8 mouse cellular contexts compared by ENCODE assay signal in genomic region chr2:102901828-102902223, GRCm38 (mm10). TPM values are rescaled to one million over a fixed set of nuclear protein-coding genes. Genes with fewer than 3 reads are reported as not detected.
DNase-seq lines count a peak whose midpoint lies in the region; ATAC-seq and TF ChIP-seq lines count a peak whose summit lies in the region.

No protein-coding gene starts in this region.

- WGBS in embryonic facial prominence, embryonic 14.5 days: 6% methylated on average over 2 of the region's 3 CpGs
- WGBS in limb, embryonic 10.5 days: 16% methylated on average over 3 of the region's 3 CpGs
- 25% methylated on average over 3 of the region's 3 CpGs for WGBS in neural tube, embryonic 14.5 days

- H3K27me3 ChIP-seq in embryonic facial prominence, embryonic 14.5 days (replicated peaks; ENCODE audit: control insufficient read depth, insufficient read depth, low read length): 0 out of 2 replicates have a peak, but pooled peaks cover 2% of the 10 kb centered on the region
- peaks cover 32% of the 10 kb centered on the region for H3K27me3 ChIP-seq in limb, embryonic 10.5 days (ENCODE audit: low read depth, poor library complexity, severe bottlenecking)
- H3K27me3 ChIP-seq in neural tube, embryonic 14.5 days (ENCODE audit: control insufficient read depth, insufficient read depth, low read length): no peaks in the 10 kb centered on the region

- H3K9me3 ChIP-seq in embryonic facial prominence, embryonic 14.5 days (ENCODE audit: control insufficient read depth, low read length): no peaks in the 10 kb centered on the region
- no peaks in the 10 kb centered on the region for H3K9me3 ChIP-seq in limb, embryonic 10.5 days (replicated peaks)
- H3K9me3 ChIP-seq in neural tube, embryonic 14.5 days (ENCODE audit: control insufficient read depth, low read length): no peaks in the 10 kb centered on the region

- peak overlapping the region; percentile 83 for H3K4me2 ChIP-seq in embryonic facial prominence, embryonic 14.5 days (ENCODE audit: low read depth, low read length)
- peak overlapping the region; percentile 48; the same call in 1 of the 2 replicates for H3K4me2 ChIP-seq in neural tube, embryonic 14.5 days (ENCODE audit: low read depth, low read length)

- H3K4me1 ChIP-seq in embryonic facial prominence, embryonic 14.5 days (ENCODE audit: control insufficient read depth, insufficient read depth, low read length): peaks cover 7% of the 10 kb centered on the region
- H3K4me1 ChIP-seq in limb, embryonic 10.5 days: peaks cover 13% of the 10 kb centered on the region
- no peaks in the 10 kb centered on the region for H3K4me1 ChIP-seq in neural tube, embryonic 14.5 days (ENCODE audit: control insufficient read depth, insufficient read depth, low read length)

- H3K4me3 ChIP-seq in layer of hippocampus, adult 2 months: peak overlapping the region; percentile 52
- peak overlapping the region; percentile 47 for H3K4me3 ChIP-seq in embryonic facial prominence, embryonic 14.5 days (ENCODE audit: low read depth, low read length)
- peak overlapping the region; percentile 61 for H3K4me3 ChIP-seq in limb, embryonic 10.5 days
- H3K4me3 ChIP-seq in neural tube, embryonic 14.5 days (ENCODE audit: low read depth, low read length): peak overlapping the region; percentile 19; the same call in 1 of the 2 replicates

- H3K9ac ChIP-seq in embryonic facial prominence, embryonic 14.5 days (ENCODE audit: low read depth, low read length): peak overlapping the region; percentile 64
- no peak overlapping the region for H3K9ac ChIP-seq in neural tube, embryonic 14.5 days (replicated peaks; ENCODE audit: low read depth, low read length)

- no peak overlapping the region for H3K27ac ChIP-seq in layer of hippocampus, adult 2 months
- peak overlapping the region; percentile 48; the same call in 1 of the 2 replicates for H3K27ac ChIP-seq in embryonic facial prominence, embryonic 14.5 days (replicated peaks; ENCODE audit: low read depth, low read length)
- peak overlapping the region; percentile 69 for H3K27ac ChIP-seq in limb, embryonic 10.5 days
- no peak overlapping the region for H3K27ac ChIP-seq in neural tube, embryonic 14.5 days (ENCODE audit: low read depth, low read length)

- peak; percentile 20; the same call in 1 of the 2 replicates for ATAC-seq in embryonic facial prominence, embryonic 14.5 days (ENCODE audit: low read depth)
- ATAC-seq in neural tube, embryonic 14.5 days (ENCODE audit: low read depth): no peak
- ATAC-seq in monocyte, adult 5-6 weeks (replicated peaks; ENCODE audit: insufficient number of reproducible peaks, low FRiP score, low TSS enrichment, poor library complexity, severe bottlenecking): no peak

- H3K36me3 ChIP-seq in embryonic facial prominence, embryonic 14.5 days (ENCODE audit: control insufficient read depth, insufficient read depth, low read length): no peaks in the 10 kb centered on the region
- no peaks in the 10 kb centered on the region for H3K36me3 ChIP-seq in limb, embryonic 10.5 days
- no peaks in the 10 kb centered on the region for H3K36me3 ChIP-seq in neural tube, embryonic 14.5 days (ENCODE audit: control insufficient read depth, insufficient read depth, low read length)

- no peak for DNase-seq in layer of hippocampus, adult 2 months (ENCODE audit: low spot score in 2 of 2)
- DNase-seq in layer of hippocampus, postnatal 10 days (ENCODE audit: low spot score in 2 of 2): no peak
- DNase-seq in embryonic facial prominence, embryonic 14.5 days (ENCODE audit: low spot score): no peak
- DNase-seq in limb, embryonic 10.5 days (ENCODE audit: low spot score): no peak
- DNase-seq in left cerebral cortex, adult 9 months (ENCODE audit: low spot score in 2 of 2): no peak
- DNase-seq in ovary, postnatal 14 days (ENCODE audit: low spot score): no peak

- TF ChIP-seq CTCF in layer of hippocampus, adult 2 months (conservative IDR thresholded peaks at IDR 0.05): no peak

RNA-seq across cellular contexts. Expression of gene Cd44, which starts 0.4 kb away (rescaled TPM):
- total RNA-seq in layer of hippocampus, adult 2 months (2021): 1 to 10 TPM; 3.1 to 3.2 TPM
- total RNA-seq in layer of hippocampus, postnatal 10 days (2021): 10 to 100 TPM; 10.2 to 10.9 TPM
- polyA plus RNA-seq in embryonic facial prominence, embryonic 14.5 days (2014; fragmentation: Nextera tagmentation; extraction: Ambion mirVana): 49.8 and 57.3 TPM in 2 replicates
- polyA plus RNA-seq in limb, embryonic 10.5 days (2016; fragmentation: Nextera tagmentation; extraction: Ambion mirVana): 3.2 and 3.4 TPM in 2 replicates
- 4.5 and 8.7 TPM in 2 replicates for polyA plus RNA-seq in neural tube, embryonic 14.5 days (2014; fragmentation: Nextera tagmentation; extraction: Ambion mirVana)
- 371 to 440 TPM (median 391 TPM) in 3 replicates for total RNA-seq in monocyte, adult 5-6 weeks (2017)

Comparison
In these comparisons a context has a peak if more than half of its experiments do, and no peak if none do; other contexts are left out.
1. H3K27ac ChIP-seq: peak in embryonic facial prominence, embryonic 14.5 days (single experiment) and limb, embryonic 10.5 days (single experiment); none in layer of hippocampus, adult 2 months (single experiment) and neural tube, embryonic 14.5 days (single experiment).
2. RNA of gene Cd44, which starts 0.4 kb away (total RNA-seq): 371 to 440 TPM in monocyte, adult 5-6 weeks; 10.2 to 10.9 TPM in layer of hippocampus, postnatal 10 days and 3.1 to 3.2 TPM in layer of hippocampus, adult 2 months; every median in the first group is over 10 times any median in the second.
3. Peak in every context shown above with its lines, with median percentiles within 50 percentile points of each other: H3K4me3 ChIP-seq.